In the genomic region with DNA sequence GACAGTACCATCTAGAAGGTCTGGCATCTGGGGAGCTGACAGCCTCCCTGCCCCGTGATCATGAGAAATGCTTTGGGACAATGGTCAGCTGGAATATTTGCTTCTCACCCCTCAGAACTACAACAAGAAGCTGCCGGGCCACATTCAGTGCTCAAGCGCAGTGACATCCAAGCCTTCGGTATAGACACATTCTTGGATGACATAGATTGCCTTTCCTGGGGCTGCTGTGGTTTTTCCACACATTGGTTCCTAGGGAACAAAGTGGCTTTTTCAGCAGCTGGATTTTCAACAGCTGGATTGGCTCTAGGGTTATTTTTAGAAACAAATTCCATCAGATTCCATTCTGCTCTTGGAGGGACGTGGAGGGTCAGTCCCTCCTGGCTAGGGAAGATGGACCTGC, we compare ENCODE assay signal across 23 mouse cellular contexts. TPM values are rescaled to one million over a fixed set of nuclear protein-coding genes. Genes with fewer than 3 reads are reported as not detected.
A peak's percentile ranks its signal among the peaks of the same experiment; 100 is the strongest.
DNase-seq lines count a peak whose midpoint lies in the region; ATAC-seq and TF ChIP-seq lines count a peak whose summit lies in the region.
"Had no signal": no experiment of that assay in that cellular context is flagged by ENCODE, and none has a peak within 500 bp of the region (broad histone marks: within the 10 kb centered on the region; RNA-seq: fewer than 3 reads in every experiment).

No protein-coding gene starts in this region.

- WGBS in heart, embryonic 11.5 days (ENCODE audit: insufficient replicate concordance), result 42% methylated on average over 5 of the region's 5 CpGs
- 65% methylated on average over 5 of the region's 5 CpGs for WGBS in limb, embryonic 14.5 days
- 90% methylated on average over 5 of the region's 5 CpGs for WGBS in limb, embryonic 10.5 days
- 77% methylated on average over 5 of the region's 5 CpGs for WGBS in midbrain, embryonic 11.5 days
- WGBS in midbrain, embryonic 15.5 days, result 82% methylated on average over 5 of the region's 5 CpGs

- no peaks in the 10 kb centered on the region for H3K27me3 ChIP-seq in heart, embryonic 11.5 days (ENCODE audit: control insufficient read depth, insufficient read depth, low read length)
- H3K27me3 ChIP-seq in limb, embryonic 14.5 days (ENCODE audit: control insufficient read depth, insufficient read depth, low read length), result no peaks in the 10 kb centered on the region
- H3K27me3 ChIP-seq in limb, embryonic 10.5 days (ENCODE audit: low read depth, poor library complexity, severe bottlenecking), result 0 out of 2 replicates have a peak, but pooled peaks cover 4% of the 10 kb centered on the region
- no peaks in the 10 kb centered on the region for H3K27me3 ChIP-seq in midbrain, embryonic 11.5 days (ENCODE audit: control insufficient read depth, insufficient read depth, low read length)
- H3K27me3 ChIP-seq in midbrain, embryonic 15.5 days (replicated peaks), result no peaks in the 10 kb centered on the region
- H3K27me3 ChIP-seq: hindbrain, embryonic 12.5 days; liver, embryonic 12.5 days; midbrain, embryonic 12.5 days; neural tube, embryonic 12.5 days; Patski had no signal

- no peak overlapping the region for H3K4me3 ChIP-seq in heart, embryonic 11.5 days (ENCODE audit: low read depth, low read length)
- H3K4me3 ChIP-seq in limb, embryonic 14.5 days (replicated peaks; ENCODE audit: low read length), result no peak overlapping the region
- no peak overlapping the region for H3K4me3 ChIP-seq in limb, embryonic 10.5 days
- H3K4me3 ChIP-seq in midbrain, embryonic 11.5 days (ENCODE audit: low read depth, low read length), result no peak overlapping the region
- no peak overlapping the region for H3K4me3 ChIP-seq in midbrain, embryonic 15.5 days
- H3K4me3 ChIP-seq: hindbrain, embryonic 12.5 days; layer of hippocampus, adult 2 months; liver, embryonic 12.5 days; midbrain, embryonic 12.5 days; neural tube, embryonic 12.5 days had no signal

- H3K9ac ChIP-seq in heart, embryonic 11.5 days (ENCODE audit: low read depth, low read length), result no peak overlapping the region
- no peak overlapping the region for H3K9ac ChIP-seq in limb, embryonic 14.5 days (ENCODE audit: low read depth, low read length, severe bottlenecking)
- H3K9ac ChIP-seq in midbrain, embryonic 11.5 days (ENCODE audit: low read length), result no peak overlapping the region
- no peak overlapping the region for H3K9ac ChIP-seq in midbrain, embryonic 15.5 days
- H3K9ac ChIP-seq: hindbrain, embryonic 12.5 days; liver, embryonic 12.5 days; midbrain, embryonic 12.5 days; neural tube, embryonic 12.5 days had no signal

- peaks cover 51% of the 10 kb centered on the region for H3K4me1 ChIP-seq in heart, embryonic 11.5 days (ENCODE audit: control insufficient read depth, insufficient read depth, low read length)
- peaks cover 22% of the 10 kb centered on the region for H3K4me1 ChIP-seq in limb, embryonic 14.5 days (ENCODE audit: control insufficient read depth, insufficient read depth, low read length)
- peaks cover 47% of the 10 kb centered on the region for H3K4me1 ChIP-seq in limb, embryonic 10.5 days
- peaks cover 3% of the 10 kb centered on the region; the same call in 1 of the 2 replicates for H3K4me1 ChIP-seq in midbrain, embryonic 11.5 days (ENCODE audit: control insufficient read depth, insufficient read depth, low read length)
- H3K4me1 ChIP-seq in midbrain, embryonic 15.5 days, result 0 out of 2 replicates have a peak, but pooled peaks cover 3% of the 10 kb centered on the region

- H3K36me3 ChIP-seq in heart, embryonic 11.5 days (ENCODE audit: control insufficient read depth, insufficient read depth, low read length), result no peaks in the 10 kb centered on the region
- H3K36me3 ChIP-seq in limb, embryonic 14.5 days (ENCODE audit: control insufficient read depth, insufficient read depth, low read length), result no peaks in the 10 kb centered on the region
- H3K36me3 ChIP-seq in limb, embryonic 10.5 days, result no peaks in the 10 kb centered on the region
- H3K36me3 ChIP-seq in midbrain, embryonic 11.5 days (ENCODE audit: control insufficient read depth, insufficient read depth, low read length), result no peaks in the 10 kb centered on the region
- no peaks in the 10 kb centered on the region for H3K36me3 ChIP-seq in midbrain, embryonic 15.5 days (replicated peaks)
- H3K36me3 ChIP-seq: hindbrain, embryonic 12.5 days; midbrain, embryonic 12.5 days; neural tube, embryonic 12.5 days had no signal

- TF ChIP-seq POLR2A in limb, embryonic 14.5 days (IDR thresholded peaks at IDR 0.05; ENCODE audit: borderline replicate concordance, extremely low read depth, insufficient read depth, insufficient read length), result no peak

- 0 out of 2 replicates have a peak overlapping the region, but pooled peaks have one; percentile 7 for H3K27ac ChIP-seq in heart, embryonic 11.5 days (ENCODE audit: low read depth, low read length)
- no peak overlapping the region for H3K27ac ChIP-seq in limb, embryonic 14.5 days (replicated peaks; ENCODE audit: low read depth, low read length)
- H3K27ac ChIP-seq in limb, embryonic 10.5 days, result no peak overlapping the region
- no peak overlapping the region for H3K27ac ChIP-seq in midbrain, embryonic 11.5 days (ENCODE audit: low read depth, low read length)
- H3K27ac ChIP-seq in midbrain, embryonic 15.5 days, result no peak overlapping the region
- H3K27ac ChIP-seq: hindbrain, embryonic 12.5 days; liver, embryonic 12.5 days; midbrain, embryonic 12.5 days; neural tube, embryonic 12.5 days had no signal

- H3K4me2 ChIP-seq in heart, embryonic 11.5 days, result no peak overlapping the region
- no peak overlapping the region for H3K4me2 ChIP-seq in limb, embryonic 14.5 days (replicated peaks; ENCODE audit: low read depth, low read length, severe bottlenecking)
- H3K4me2 ChIP-seq in midbrain, embryonic 11.5 days, result no peak overlapping the region
- H3K4me2 ChIP-seq in midbrain, embryonic 15.5 days, result no peak overlapping the region
- H3K4me2 ChIP-seq: hindbrain, embryonic 12.5 days; liver, embryonic 12.5 days; midbrain, embryonic 12.5 days; neural tube, embryonic 12.5 days had no signal

- no peak for DNase-seq in heart, postnatal 36 days
- DNase-seq in limb, embryonic 14.5 days (ENCODE audit: low spot score), result peak; percentile 30
- no peak for DNase-seq in limb, embryonic 10.5 days (ENCODE audit: low spot score)
- peak; percentile 70 for DNase-seq in midbrain, embryonic 11.5 days (ENCODE audit: low spot score, missing footprints)
- DNase-seq in left cerebral cortex, postnatal 10 days (ENCODE audit: extremely low spot score in 1 of 2, low spot score in 2 of 2), result no peak
- DNase-seq: adrenal gland, postnatal 10 days; cerebellum, adult 9-10 months; gastrocnemius, postnatal 25 days; kidney, adult 11 months; kidney, postnatal 10 days; right cerebral cortex, postnatal 4 days; thymus, postnatal 4 days had no signal

- H3K9me3 ChIP-seq in heart, embryonic 11.5 days (replicated peaks; ENCODE audit: control insufficient read depth, low read length), result no peaks in the 10 kb centered on the region
- no peaks in the 10 kb centered on the region for H3K9me3 ChIP-seq in limb, embryonic 14.5 days (ENCODE audit: control insufficient read depth, low read length)
- H3K9me3 ChIP-seq in limb, embryonic 10.5 days (replicated peaks), result no peaks in the 10 kb centered on the region
- no peaks in the 10 kb centered on the region for H3K9me3 ChIP-seq in midbrain, embryonic 11.5 days (ENCODE audit: control insufficient read depth, low read length)
- no peaks in the 10 kb centered on the region for H3K9me3 ChIP-seq in midbrain, embryonic 15.5 days
- H3K9me3 ChIP-seq: hindbrain, embryonic 12.5 days; liver, embryonic 12.5 days; midbrain, embryonic 12.5 days; neural tube, embryonic 12.5 days had no signal

- intact Hi-C loops in heart, postnatal 36 days (cut with DNase I), result no loop called here
- intact Hi-C loops in left cerebral cortex, postnatal 10 days (cut with DNase I), result no loop called here

- no peak for ATAC-seq in heart, embryonic 11.5 days (replicated peaks; ENCODE audit: insufficient number of reproducible peaks, low FRiP score, low TSS enrichment)
- ATAC-seq in limb, embryonic 14.5 days (ENCODE audit: low FRiP score, low read depth), result no peak
- no peak for ATAC-seq in midbrain, embryonic 11.5 days (ENCODE audit: low FRiP score)
- no peak for ATAC-seq in midbrain, embryonic 15.5 days (replicated peaks)
- no peak for ATAC-seq in inflammation-experienced regulatory T-cells, adult 6 months
- ATAC-seq: CD4-positive, CD25-positive, alpha-beta regulatory T cell, adult 4 months; forebrain, embryonic 16.5 days; Patski had no signal

RNA-seq across cellular contexts. Expression of a gene that starts 39.6 kb away (rescaled TPM):
- 26.1 and 35.6 TPM in 2 replicates for polyA plus RNA-seq in heart, embryonic 11.5 days (2014; fragmentation: Nextera tagmentation; extraction: Ambion mirVana)
- 10 to 100 TPM; 19.5 to 23.7 TPM for total RNA-seq in heart, postnatal 36 days (2021)
- polyA plus RNA-seq in limb, embryonic 14.5 days (2012; rRNA removed), result 22.9 and 24.8 TPM in 2 replicates
- 23.7 and 24.2 TPM in 2 replicates for polyA plus RNA-seq in limb, embryonic 14.5 days (2014; fragmentation: Nextera tagmentation; extraction: Ambion mirVana)
- polyA plus RNA-seq in limb, embryonic 10.5 days (2016; fragmentation: Nextera tagmentation; extraction: Ambion mirVana), result 2.5 and 3.5 TPM in 2 replicates
- 7.6 and 8.3 TPM in 2 replicates for polyA plus RNA-seq in midbrain, embryonic 11.5 days (2014; fragmentation: Nextera tagmentation; extraction: Ambion mirVana)
- 11.3 and 11.6 TPM in 2 replicates for polyA plus RNA-seq in midbrain, embryonic 15.5 days (2015; fragmentation: Nextera tagmentation; extraction: Ambion mirVana)
- 100 to 1,000 TPM; 257 to 273 TPM for total RNA-seq in left cerebral cortex, postnatal 10 days (2021)
- polyA plus RNA-seq in inflammation-experienced regulatory T-cells, adult 6 months (2017; shearing (Covaris generic)), result 10 to 100 TPM; 13.7 to 26.5 (median 16.2) TPM

Comparison
In these comparisons a context has a peak if more than half of its experiments do, and no peak if none do; other contexts are left out.
1. DNase-seq: peak in limb, embryonic 14.5 days (single experiment) and midbrain, embryonic 11.5 days (single experiment); none in heart, postnatal 36 days (0 of 2), limb, embryonic 10.5 days (single experiment) and left cerebral cortex, postnatal 10 days (0 of 2).